Mouse (Mus musculus) MEL (cell line): ENCODE results near the gene Pfkm. TPM values are rescaled to one million over a fixed set of nuclear protein-coding genes. Genes with fewer than 3 reads are reported as not detected.

Experiments
- DNase-seq: peaks from one replicate; pipeline ENCODE4 v3.0.0; 2011; ENCODE audit warnings: low read depth, low spot score
- H3K27ac ChIP-seq: 2 replicates; pipeline ENCODE4 v1.5.1; 2012; ENCODE audit warnings: low read depth, mild to moderate bottlenecking, control low read depth, low read length, moderate library complexity; ENCODE audit not compliant: control insufficient read depth
- H3K27me3 ChIP-seq, 2 experiments: fragments of 150-350 bp in 1 of 2; sonication (generic) in 1 of 2; 2 replicates each; pipeline ENCODE4 v1.6.1; 2012; ENCODE audit warnings: low read length in 2 of 2, mild to moderate bottlenecking in 2 of 2, improper control_type of control experiment in 1 of 2, moderate library complexity in 1 of 2; ENCODE audit not compliant: insufficient read depth in 2 of 2, control insufficient read depth in 1 of 2
- H3K36me3 ChIP-seq, 2 experiments: 2 replicates each; pipeline ENCODE4 v1.6.1; 2012 to 2014; ENCODE audit warnings: low read length in 2 of 2, improper control_type of control experiment in 1 of 2, inconsistent platforms in 1 of 2, mild to moderate bottlenecking in 1 of 2; ENCODE audit not compliant: insufficient read depth in 2 of 2, control insufficient read depth in 1 of 2
- H3K4me1 ChIP-seq, 2 experiments: fragments of 150-350 bp in 1 of 2; sonication (generic) in 1 of 2; 2 replicates each; pipeline ENCODE4 v1.6.1; 2012; ENCODE audit warnings: low read length in 2 of 2, improper control_type of control experiment in 1 of 2, mild to moderate bottlenecking in 1 of 2; ENCODE audit not compliant: insufficient read depth in 2 of 2, control insufficient read depth in 1 of 2
- H3K4me3 ChIP-seq, 2 experiments: fragments of 150-350 bp in 1 of 2; sonication (generic) in 1 of 2; 2 replicates each; pipeline ENCODE4 v1.5.1; 2012; ENCODE audit warnings: low read depth in 2 of 2, low read length in 2 of 2, mild to moderate bottlenecking in 2 of 2, moderate library complexity in 2 of 2, control low read depth in 1 of 2, improper control_type of control experiment in 1 of 2; ENCODE audit not compliant: control insufficient read depth in 1 of 2, insufficient read depth in 1 of 2
- H3K79me2 ChIP-seq: 2 replicates; pipeline ENCODE4 v1.6.1; 2012; ENCODE audit warnings: mild to moderate bottlenecking, low read length, moderate library complexity; ENCODE audit not compliant: control insufficient read depth, poor library complexity, insufficient read depth
- H3K9ac ChIP-seq: 2 replicates; pipeline ENCODE4 v1.6.1; 2012; ENCODE audit warnings: low read depth, mild to moderate bottlenecking, control low read depth, low read length, moderate library complexity; ENCODE audit not compliant: control insufficient read depth, poor library complexity, severe bottlenecking
- H3K9me3 ChIP-seq: fragments of 150-350 bp; sonication (generic); replicated peaks from 2 replicates; pipeline ENCODE4 v1.6.1; 2012; ENCODE audit warnings: mild to moderate bottlenecking, low read length, improper control_type of control experiment, moderate library complexity; ENCODE audit not compliant: insufficient read depth
- BHLHE40 ChIP-seq: IDR thresholded peaks from 2 replicates; pipeline ENCODE4 v1.6.1; 2012; ENCODE audit warnings: low read depth, mild to moderate bottlenecking, inconsistent platforms, low read length, improper control_type of control experiment, borderline replicate concordance
- CHD1 ChIP-seq: IDR thresholded peaks from 2 replicates; pipeline ENCODE4 v1.6.1; 2012; ENCODE audit warnings: low read depth, mild to moderate bottlenecking, inconsistent platforms, low read length, improper control_type of control experiment
- EP300 ChIP-seq, 2 experiments: IDR thresholded peaks; 2 replicates each; pipeline ENCODE4 v1.6.1; 2011; ENCODE audit warnings: improper control_type of control experiment in 2 of 2, low read length in 2 of 2, low read depth in 1 of 2, mild to moderate bottlenecking in 1 of 2
- JUND ChIP-seq: IDR thresholded peaks from 2 replicates; pipeline ENCODE4 v1.6.1; 2011; ENCODE audit warnings: low read depth, mild to moderate bottlenecking, improper control_type of control experiment, low read length
- MAZ ChIP-seq: IDR thresholded peaks from 2 replicates; pipeline ENCODE4 v1.6.1; 2012; ENCODE audit warnings: low read depth, mild to moderate bottlenecking, inconsistent platforms, low read length, improper control_type of control experiment
- MEF2A ChIP-seq: IDR thresholded peaks from 2 replicates; pipeline ENCODE4 v1.6.1; 2014; ENCODE audit warnings: low read depth, mild to moderate bottlenecking, inconsistent platforms, low read length, improper control_type of control experiment; ENCODE audit not compliant: poor library complexity, insufficient replicate concordance, severe bottlenecking; ENCODE audit errors: extremely low read depth
- MYC ChIP-seq: IDR thresholded peaks from 2 replicates; pipeline ENCODE4 v1.6.1; 2011; ENCODE audit warnings: low read depth, mild to moderate bottlenecking, low read length, improper control_type of control experiment, moderate library complexity
- POLR2A ChIP-seq, 2 experiments: IDR thresholded peaks; 2 replicates each; pipeline ENCODE4 v1.6.1; 2011 to 2012; ENCODE audit warnings: low read length in 2 of 2, mild to moderate bottlenecking in 2 of 2, control low read depth in 1 of 2, improper control_type of control experiment in 1 of 2, low read depth in 1 of 2, moderate library complexity in 1 of 2; ENCODE audit not compliant: control insufficient read depth in 1 of 2, insufficient read depth in 1 of 2, poor library complexity in 1 of 2
- POLR2AphosphoS2 ChIP-seq: IDR thresholded peaks from 2 replicates; pipeline ENCODE4 v1.6.1; 2011; ENCODE audit warnings: low read length, improper control_type of control experiment
- RAD21 ChIP-seq: IDR thresholded peaks from 2 replicates; pipeline ENCODE4 v1.6.1; 2011; ENCODE audit warnings: mild to moderate bottlenecking, low read depth, low read length, improper control_type of control experiment
- UBTF ChIP-seq: IDR thresholded peaks from 2 replicates; pipeline ENCODE4 v1.6.1; 2012; ENCODE audit warnings: low read depth, mild to moderate bottlenecking, inconsistent platforms, low read length, improper control_type of control experiment, moderate library complexity, borderline replicate concordance; ENCODE audit not compliant: insufficient read depth
- USF2 ChIP-seq, 2 experiments: IDR thresholded peaks; 2 replicates each; pipeline ENCODE4 v1.6.1; 2011 to 2012; ENCODE audit warnings: improper control_type of control experiment in 2 of 2, low read length in 2 of 2, borderline replicate concordance in 1 of 2, inconsistent platforms in 1 of 2, low read depth in 1 of 2, mild to moderate bottlenecking in 1 of 2; ENCODE audit not compliant: insufficient read depth in 1 of 2
- ZKSCAN1 ChIP-seq: IDR thresholded peaks from 2 replicates; pipeline ENCODE4 v1.6.1; 2012; ENCODE audit warnings: low read depth, mild to moderate bottlenecking, inconsistent platforms, low read length, improper control_type of control experiment, moderate library complexity
- ZNF384 ChIP-seq: IDR thresholded peaks from 2 replicates; pipeline ENCODE4 v1.6.1; 2012; ENCODE audit warnings: low read depth, mild to moderate bottlenecking, inconsistent platforms, low read length, improper control_type of control experiment
- polyA plus RNA-seq, 2 experiments: library from polyadenylated mRNA; stranded (reverse) in 1 of 2; unstranded in 1 of 2; fragments of >175 nt in 1 of 2; fragments of >200 nt in 1 of 2; gene quantifications; 2 replicates each; pipeline versions ENCODE4 v1.2.1 to v1.2.4; 2012; ENCODE audit warnings: low replicate concordance in 2 of 2, low read depth in 1 of 2; ENCODE audit not compliant: insufficient read length in 2 of 2, insufficient read depth in 1 of 2, missing spikeins in 1 of 2
- total RNA-seq: library from RNA; depleted of rRNA; stranded (reverse); fragments of 300-350 nt; gene quantifications from 2 replicates; pipeline ENCODE4 v1.2.3, GENCODE M21; 2012

Gene Pfkm
- total and polyA plus RNA-seq, 3 experiments: 125 to 150 TPM; not detected in 1

DNA sequence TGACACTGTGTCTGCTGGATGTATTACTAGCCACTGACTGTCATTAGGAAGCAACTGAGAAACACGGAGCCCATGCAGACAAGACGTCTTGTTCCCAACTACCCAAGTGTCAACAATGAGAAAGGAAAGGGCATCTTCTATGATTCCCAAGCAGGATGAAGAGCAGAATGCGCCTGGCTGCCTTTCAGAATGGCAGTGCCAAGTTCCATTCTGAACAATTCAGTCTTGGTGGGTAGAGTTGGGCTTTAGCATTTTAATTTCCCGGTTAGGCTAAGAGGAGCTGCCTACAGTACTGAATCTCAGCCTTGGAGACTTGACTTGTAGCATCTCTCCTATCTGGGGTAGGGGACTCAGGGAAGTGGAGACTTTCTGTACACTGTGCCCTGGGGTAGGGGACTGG lies 41.6 kb downstream of the Pfkm start:
- Histone ChIP-seq H3K27ac (no peak overlapping the region), H3K36me3 (peaks cover 0 to 26% of the 10 kb centered on the region in 2 experiments; a peak in 2 of 4 replicates)

DNA sequence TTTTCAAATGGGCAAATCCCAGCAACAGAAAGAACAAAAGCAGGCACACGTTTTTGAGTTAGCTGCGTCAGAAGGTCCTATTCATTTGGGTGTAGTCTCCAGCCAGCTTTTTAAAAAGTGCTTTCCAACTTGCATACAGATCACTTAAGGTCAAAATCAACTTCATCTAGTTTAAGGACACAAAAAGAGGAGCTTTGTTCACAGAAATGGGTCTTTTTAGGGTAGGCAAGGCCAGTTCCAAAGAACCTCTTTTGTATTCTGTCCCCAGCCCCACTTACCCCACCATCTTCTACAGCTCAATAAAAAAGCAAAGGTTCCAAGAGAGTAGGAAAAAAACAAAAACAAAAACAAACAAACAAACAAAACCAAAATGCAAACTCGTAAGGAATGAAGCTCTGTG lies 42.3 kb downstream of the Pfkm start:
- H3K9me3 ChIP-seq: no peaks in the 10 kb centered on the region
- H3K27ac ChIP-seq: no peak overlapping the region
- no peaks in the 10 kb centered on the region for H3K27me3 ChIP-seq
- no peaks in the 10 kb centered on the region for H3K4me1 ChIP-seq
- no peak overlapping the region for H3K4me3 ChIP-seq
- H3K9ac ChIP-seq: no peak overlapping the region
- no peak for TF ChIP-seq USF2 (IDR thresholded peaks at IDR 0.05; ENCODE audit: borderline replicate concordance in 1 of 2, insufficient read depth in 1 of 2, low read depth in 1 of 2, low read length in 2 of 2)
- no peak for TF ChIP-seq ZNF384
- no peak for TF ChIP-seq BHLHE40
- no peak for TF ChIP-seq UBTF
- TF ChIP-seq, all 39 proteins: peak for 0
- no peak for DNase-seq
- H3K36me3 ChIP-seq: peaks cover 0 to 24% of the 10 kb centered on the region in 2 experiments; a peak in 2 of 4 replicates
- H3K79me2 ChIP-seq: no peaks in the 10 kb centered on the region

More for the DNA sequence above, 41.6 kb downstream of the Pfkm start:
- TF ChIP-seq JUND (no peak), ZKSCAN1 (0 out of 2 replicates have a peak, but pooled peaks have one; percentile 41)
- TF ChIP-seq, all 39 proteins: peak for 1
- Histone ChIP-seq H3K27me3 (no peaks in the 10 kb centered on the region), H3K4me1 (no peaks in the 10 kb centered on the region), H3K4me3 (no peak overlapping the region), H3K79me2 (no peaks in the 10 kb centered on the region), H3K9ac (no peak overlapping the region), H3K9me3 (no peaks in the 10 kb centered on the region)
- DNase-seq: no peak

DNA sequence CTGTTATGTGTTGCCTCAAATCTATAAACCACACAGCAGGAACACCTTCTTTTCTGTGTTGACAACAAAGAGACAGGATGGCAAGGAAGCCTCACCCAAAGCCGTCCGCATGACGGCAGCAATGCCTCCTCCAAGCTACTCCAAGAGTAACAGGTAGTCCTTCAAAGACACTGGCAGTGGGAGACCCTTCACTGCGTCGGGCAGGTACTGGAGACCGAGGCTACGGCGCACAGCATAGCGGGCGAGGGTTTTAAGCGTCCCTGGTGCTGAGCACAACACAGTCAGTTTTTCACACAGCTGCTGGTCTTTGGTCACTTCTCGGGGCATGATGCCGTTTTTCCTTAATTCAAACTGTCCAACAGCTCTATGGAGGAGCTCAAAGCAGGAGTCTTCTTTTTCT lies 43.3 kb downstream of the Pfkm start:
- DNase-seq: no peak
- peaks cover 0 to 24% of the 10 kb centered on the region in 2 experiments; a peak in 2 of 4 replicates for H3K36me3 ChIP-seq

More for the DNA sequence above, 43.3 kb downstream of the Pfkm start:
- Histone ChIP-seq H3K27me3 (no peaks in the 10 kb centered on the region), H3K4me3 (no peak overlapping the region), H3K79me2 (no peaks in the 10 kb centered on the region), H3K27ac (no peak overlapping the region), H3K4me1 (0 out of 4 replicates have a peak, but pooled peaks cover 0 to 2% of the 10 kb centered on the region in 2 experiments), H3K9ac (no peak overlapping the region), H3K9me3 (no peaks in the 10 kb centered on the region)
- no peak for TF ChIP-seq MEF2A
- 0 out of 4 replicates have a peak, but pooled peaks of 1 of the 2 experiments have one; percentile 6 for TF ChIP-seq POLR2A (IDR thresholded peaks at IDR 0.05; ENCODE audit: control insufficient read depth in 1 of 2, insufficient read depth in 1 of 2, low read depth in 1 of 2, low read length in 2 of 2, poor library complexity in 1 of 2)
- TF ChIP-seq CHD1: no peak
- TF ChIP-seq EP300 (IDR thresholded peaks at IDR 0.05; ENCODE audit: low read depth in 1 of 2, low read length in 2 of 2): no peak
- no peak for TF ChIP-seq MYC
- TF ChIP-seq MAZ: no peak
- TF ChIP-seq JUND: no peak
- no peak for TF ChIP-seq POLR2AphosphoS2
- TF ChIP-seq RAD21: no peak
